Mouse (Mus musculus): ENCODE data around the gene Ctps. TPM values are rescaled to one million over a fixed set of nuclear protein-coding genes. Genes with fewer than 3 reads are reported as not detected.
A peak's percentile ranks its signal among the peaks of the same experiment; 100 is the strongest.
"Not testable (repeated sequence)": the region's sequence is repeated elsewhere in the genome, so short reads cannot be mapped to it uniquely, and the experiment has no call there.

The Ctps gene
- polyA plus RNA-seq (2012; rRNA removed), result 50.6 and 55.6 TPM in 2 replicates

GRCm38 (mm10) chr4:120569486-120570437, at the start of gene Ctps:
Ctps (minus strand) TSS chr4:120570276.
- peak; percentile 97 for DNase-seq (ENCODE audit: low spot score)

GRCm38 (mm10) chr4:120616199-120617025, 46.3 kb upstream of the Ctps start:
- no peak for DNase-seq (ENCODE audit: low spot score)

GRCm38 (mm10) chr4:120615528-120616081, 45.5 kb upstream of the Ctps start:
- DNase-seq (ENCODE audit: low spot score), result no peak

GRCm38 (mm10) chr4:120614644-120615043, 44.6 kb upstream of the Ctps start:
- DNase-seq (ENCODE audit: low spot score), result no peak

- no peak for DNase-seq (ENCODE audit: low spot score)
Measured at GRCm38 (mm10) chr4:120613691-120614329, 43.7 kb upstream of the Ctps start.

GRCm38 (mm10) chr4:120612304-120613080, 42.4 kb upstream of the Ctps start:
- no peak for DNase-seq (ENCODE audit: low spot score)

GRCm38 (mm10) chr4:120611005-120611404, 40.9 kb upstream of the Ctps start:
- no peak for DNase-seq (ENCODE audit: low spot score)

GRCm38 (mm10) chr4:120606941-120607340, 36.9 kb upstream of the Ctps start:
- no peak for DNase-seq (ENCODE audit: low spot score)

GRCm38 (mm10) chr4:120602669-120603068, 32.6 kb upstream of the Ctps start:
- DNase-seq (ENCODE audit: low spot score), result no peak

GRCm38 (mm10) chr4:120601774-120602173, 31.7 kb upstream of the Ctps start:
- DNase-seq (ENCODE audit: low spot score), result no peak

- DNase-seq (ENCODE audit: low spot score), result no peak
Measured at GRCm38 (mm10) chr4:120598922-120599321, 28.8 kb upstream of the Ctps start.

GRCm38 (mm10) chr4:120596210-120596609, 26.1 kb upstream of the Ctps start:
- not testable (repeated sequence) for DNase-seq (ENCODE audit: low spot score)

GRCm38 (mm10) chr4:120590973-120591372, 20.9 kb upstream of the Ctps start:
- no peak for DNase-seq (ENCODE audit: low spot score)

GRCm38 (mm10) chr4:120589815-120590422, 19.8 kb upstream of the Ctps start:
- peak; percentile 23 for DNase-seq (ENCODE audit: low spot score)

GRCm38 (mm10) chr4:120589070-120589469, 19.0 kb upstream of the Ctps start:
- no peak for DNase-seq (ENCODE audit: low spot score)

- no peak for DNase-seq (ENCODE audit: low spot score)
Measured at GRCm38 (mm10) chr4:120588445-120588844, 18.4 kb upstream of the Ctps start, which contains the start of gene Gm8439. Gm8439 (plus strand) TSS chr4:120588745.

- no peak for DNase-seq (ENCODE audit: low spot score)
Measured at GRCm38 (mm10) chr4:120586986-120587385, 16.9 kb upstream of the Ctps start.

- DNase-seq (ENCODE audit: low spot score), result no peak
Measured at GRCm38 (mm10) chr4:120581711-120582110, 11.6 kb upstream of the Ctps start.

- no peak for DNase-seq (ENCODE audit: low spot score)
Measured at GRCm38 (mm10) chr4:120580894-120581293, 10.8 kb upstream of the Ctps start.

GRCm38 (mm10) chr4:120571691-120572090, 1.6 kb upstream of the Ctps start:
- DNase-seq (ENCODE audit: low spot score), result no peak
